Mouse (Mus musculus) G1E (cell line): ENCODE results near the gene Traf6. TPM values are rescaled to one million over a fixed set of nuclear protein-coding genes. Genes with fewer than 3 reads are reported as not detected.

Source experiments
- ATAC-seq: 2 replicates; pipeline ENCODE4 v1.8.0; 2016; ENCODE audit warnings: mild to moderate bottlenecking; ENCODE audit not compliant: insufficient number of reproducible peaks, poor library complexity, low FRiP score, severe bottlenecking; ENCODE audit errors: extremely low read depth
- DNase-seq: peaks from one replicate; pipeline ENCODE4 v3.0.0; 2012; ENCODE audit warnings: low spot score
- H3K27me3 ChIP-seq: 2 replicates; pipeline ENCODE4 v1.6.1; 2012; ENCODE audit warnings: mild to moderate bottlenecking, low read length, inconsistent platforms; ENCODE audit not compliant: insufficient read depth
- H3K36me3 ChIP-seq: replicated peaks from 2 replicates; pipeline ENCODE3; 2012; ENCODE audit warnings: mild to moderate bottlenecking, inconsistent platforms
- H3K4me1 ChIP-seq: 2 replicates; pipeline ENCODE4 v1.6.1; 2012; ENCODE audit warnings: low read depth, low read length, inconsistent platforms, mixed read lengths; ENCODE audit not compliant: insufficient read depth
- H3K4me3 ChIP-seq: 2 replicates; pipeline ENCODE4 v1.5.1; 2012; ENCODE audit warnings: low read depth, mild to moderate bottlenecking, inconsistent platforms, low read length, moderate library complexity, mixed read lengths
- H3K9me3 ChIP-seq: replicated peaks from 2 replicates; pipeline ENCODE4 v1.6.1; 2012; ENCODE audit warnings: inconsistent platforms
- CTCF ChIP-seq: IDR thresholded peaks from 2 replicates; pipeline ENCODE4 v1.5.1; 2012; ENCODE audit warnings: low read depth, low read length, inconsistent platforms, mixed read lengths
- GATA1 ChIP-seq: IDR thresholded peaks from 2 replicates; pipeline ENCODE4 v1.6.1; 2012; ENCODE audit warnings: borderline replicate concordance, low read length, inconsistent platforms, mixed read lengths
- GATA2 ChIP-seq: IDR thresholded peaks from 2 replicates; pipeline ENCODE4 v1.6.1; 2012; ENCODE audit warnings: low read depth, low read length, inconsistent platforms, borderline replicate concordance
- POLR2AphosphoS5 ChIP-seq: IDR thresholded peaks from 2 replicates; pipeline ENCODE4 v1.6.1; 2012; ENCODE audit warnings: low read depth, low read length, inconsistent platforms; ENCODE audit not compliant: insufficient replicate concordance
- TAL1 ChIP-seq: conservative IDR thresholded peaks from 2 replicates; pipeline ENCODE4 v1.6.1; 2012; ENCODE audit warnings: low read depth, low read length, inconsistent platforms, mixed read lengths
- polyA plus RNA-seq: library from polyadenylated mRNA; stranded (reverse); fragments of >175 nt; gene quantifications from 2 replicates; pipeline ENCODE4 v1.2.3, GENCODE M21; 2012
- total RNA-seq, 2 experiments: library from RNA; stranded (forward) in 1 of 2; stranded (reverse) in 1 of 2; fragments of 200-1000 nt in 1 of 2; fragments of >200 nt in 1 of 2; fragmentation: Nextera tagmentation in 1 of 2; gene quantifications; 2 replicates each; pipeline ENCODE4 v1.2.3; 2014 to 2017

Traf6 gene
- total and polyA plus RNA-seq, 3 experiments, result 3.0 to 68.3 (median 26.1) TPM

DNA sequence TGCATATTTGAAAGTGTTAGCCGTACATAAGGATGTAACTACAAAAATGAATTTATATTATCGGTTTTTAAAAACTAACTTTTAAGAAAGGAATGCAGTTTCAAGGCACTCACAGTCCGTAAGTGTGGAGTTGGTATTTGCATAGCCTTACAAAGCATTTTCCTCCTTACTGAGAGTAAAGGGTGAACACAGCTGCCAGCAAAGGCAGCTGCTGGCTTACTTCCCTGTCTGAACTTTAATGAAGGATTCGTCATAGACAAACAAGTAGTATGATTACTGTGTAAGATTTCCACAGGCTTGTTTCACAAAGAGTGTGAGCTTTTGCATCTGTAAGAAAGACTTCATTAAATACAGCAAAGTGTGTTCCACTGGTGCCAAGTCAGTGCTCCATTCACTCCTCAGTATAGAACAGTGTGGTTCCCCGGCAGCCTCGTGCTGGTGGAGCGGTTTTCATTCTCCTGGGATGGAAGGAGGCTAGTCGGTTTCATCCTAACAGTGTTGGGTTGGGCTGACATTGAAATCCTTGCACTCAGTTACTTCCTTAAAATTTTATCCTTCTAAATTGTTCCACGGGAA is 12.1 kb downstream of the Traf6 start:
- no peaks in the 10 kb centered on the region for H3K27me3 ChIP-seq
- peaks cover 83% of the 10 kb centered on the region for H3K36me3 ChIP-seq
- H3K9me3 ChIP-seq, result no peaks in the 10 kb centered on the region
- TF ChIP-seq TAL1 (no peak), GATA1 (no peak), CTCF (no peak), GATA2 (no peak), POLR2AphosphoS5 (no peak)
- H3K4me3 ChIP-seq, result no peak overlapping the region
- no peaks in the 10 kb centered on the region for H3K4me1 ChIP-seq
- DNase-seq (no peak), ATAC-seq (no peak)

GRCm38 (mm10) chr2:101693043-101693442 is 14.8 kb downstream of the Traf6 start:
- Histone ChIP-seq H3K4me1 (no peaks in the 10 kb centered on the region), H3K36me3 (peaks cover 83% of the 10 kb centered on the region), H3K4me3 (no peak overlapping the region), H3K27me3 (no peaks in the 10 kb centered on the region), H3K9me3 (no peaks in the 10 kb centered on the region)
- TF ChIP-seq TAL1, result no peak
- no peak for TF ChIP-seq CTCF
- TF ChIP-seq POLR2AphosphoS5, result no peak
- TF ChIP-seq GATA1, result no peak
- TF ChIP-seq GATA2, result no peak
- no peak for DNase-seq
- no peak for ATAC-seq

DNA sequence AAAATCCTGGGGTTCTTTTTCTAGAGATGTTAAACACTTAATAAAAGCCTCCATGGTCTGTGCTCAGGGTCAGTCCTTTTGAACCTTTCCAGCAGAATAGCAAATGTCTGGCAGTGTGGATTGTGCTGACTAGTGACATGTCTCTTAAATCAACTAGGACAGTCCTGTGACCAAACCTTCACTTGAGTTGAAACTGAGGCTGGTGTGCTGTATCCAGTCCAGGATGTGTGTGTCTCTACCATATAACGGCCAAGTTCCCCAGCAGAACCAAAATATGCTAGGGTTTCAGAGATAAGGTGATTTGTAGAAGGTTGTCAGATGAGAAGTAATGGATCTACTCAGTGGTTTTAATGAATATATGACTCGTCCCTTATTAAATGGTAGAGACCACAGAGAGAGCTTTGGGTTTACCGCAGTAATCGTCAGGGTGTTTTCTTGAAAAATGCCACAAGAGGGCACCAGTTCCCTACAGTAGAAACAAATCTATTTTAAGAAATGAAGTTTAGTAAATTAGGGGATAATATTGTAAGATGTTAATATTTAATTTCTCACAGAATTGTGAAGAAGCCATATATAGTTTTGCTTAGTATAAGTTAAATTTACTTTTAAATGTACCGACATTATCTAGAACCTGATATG is 15.5 kb downstream of the Traf6 start:
- ATAC-seq, result no peak
- DNase-seq, result no peak
- no peaks in the 10 kb centered on the region for H3K9me3 ChIP-seq
- H3K4me1 ChIP-seq, result no peaks in the 10 kb centered on the region
- TF ChIP-seq TAL1, result no peak
- no peak for TF ChIP-seq POLR2AphosphoS5
- no peak for TF ChIP-seq CTCF
- TF ChIP-seq GATA1, result no peak
- TF ChIP-seq GATA2, result no peak
- H3K4me3 ChIP-seq, result no peak overlapping the region
- H3K27me3 ChIP-seq, result no peaks in the 10 kb centered on the region
- H3K36me3 ChIP-seq, result peaks cover 85% of the 10 kb centered on the region

DNA sequence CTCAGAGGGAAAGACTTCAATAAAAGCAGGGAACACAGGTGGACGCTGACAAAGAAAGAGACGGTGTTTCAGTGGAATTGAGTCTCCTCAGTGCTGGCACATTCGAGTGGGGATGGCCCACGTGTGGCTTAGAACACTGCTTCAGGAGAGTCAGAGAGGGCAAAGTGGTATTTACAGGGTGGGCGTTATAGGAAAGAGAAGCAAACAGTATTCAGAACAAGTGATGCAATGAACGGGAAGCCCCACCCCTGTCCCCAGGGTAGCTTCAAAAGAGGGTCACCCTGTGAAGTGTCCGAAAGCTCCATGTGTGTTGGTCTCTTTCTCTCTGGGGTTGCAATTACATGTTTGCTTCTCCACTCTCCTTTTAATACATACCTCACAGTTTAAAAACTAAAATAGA is 17.4 kb downstream of the Traf6 start:
- H3K27me3 ChIP-seq, result no peaks in the 10 kb centered on the region
- H3K36me3 ChIP-seq, result peaks cover 81% of the 10 kb centered on the region
- no peak for ATAC-seq
- H3K9me3 ChIP-seq, result no peaks in the 10 kb centered on the region
- TF ChIP-seq GATA2 (no peak), CTCF (no peak), POLR2AphosphoS5 (no peak), GATA1 (no peak), TAL1 (no peak)
- DNase-seq, result no peak
- H3K4me1 ChIP-seq, result no peaks in the 10 kb centered on the region
- no peak overlapping the region for H3K4me3 ChIP-seq

DNA sequence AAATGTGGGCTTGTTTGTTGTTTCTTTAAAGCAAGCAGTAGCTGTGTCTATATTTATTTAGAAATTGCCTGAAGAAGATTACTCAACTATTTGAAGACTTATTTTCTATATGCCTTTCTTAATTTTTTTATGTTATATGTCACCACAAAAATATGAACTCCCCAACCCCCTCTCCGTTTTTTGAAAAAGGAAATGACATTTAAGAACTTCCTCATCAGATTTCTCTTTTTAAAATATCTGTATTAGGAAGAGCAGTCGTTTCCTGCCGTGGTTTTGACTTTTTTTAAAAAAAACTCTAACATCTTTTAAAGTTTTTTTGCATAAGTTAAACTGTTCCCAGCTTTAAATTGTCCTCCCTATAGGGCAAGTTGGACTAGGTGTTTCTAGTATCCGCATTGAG is 21.1 kb downstream of the Traf6 start:
- Histone ChIP-seq H3K4me3 (no peak overlapping the region), H3K4me1 (no peaks in the 10 kb centered on the region), H3K36me3 (peaks cover 59% of the 10 kb centered on the region), H3K27me3 (no peaks in the 10 kb centered on the region), H3K9me3 (no peaks in the 10 kb centered on the region)
- DNase-seq (no peak), ATAC-seq (no peak)
- TF ChIP-seq GATA2 (no peak), CTCF (no peak), POLR2AphosphoS5 (no peak), GATA1 (no peak), TAL1 (no peak)

DNA sequence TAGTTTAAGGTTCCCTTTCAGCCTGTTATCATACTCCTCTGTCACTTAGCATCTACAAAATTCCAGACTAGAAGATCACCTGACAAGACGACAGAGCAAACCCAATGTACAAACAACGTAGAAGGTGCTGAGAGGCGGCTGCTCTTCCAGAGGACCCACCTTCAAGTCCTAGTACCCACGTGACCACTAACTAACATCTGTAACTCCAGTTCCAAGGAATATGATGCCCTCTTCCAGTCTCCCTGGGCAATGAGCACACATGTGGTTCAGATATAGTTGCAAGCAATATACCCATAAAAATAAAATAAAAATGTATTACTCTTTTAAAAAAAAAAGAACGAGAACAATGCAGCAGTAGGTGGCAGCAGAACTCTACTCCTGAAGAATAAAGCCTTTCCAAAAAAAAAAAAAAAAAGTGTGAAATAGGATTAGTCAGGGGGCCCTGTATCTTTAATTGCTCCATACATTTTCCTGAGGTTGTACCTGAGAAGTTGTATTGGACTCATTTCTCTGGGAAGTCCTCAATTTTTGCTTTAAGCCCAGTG is 27.8 kb downstream of the Traf6 start:
- H3K4me3 ChIP-seq, result no peak overlapping the region
- H3K27me3 ChIP-seq, result peaks cover 15% of the 10 kb centered on the region
- peaks cover 4% of the 10 kb centered on the region for H3K36me3 ChIP-seq
- TF ChIP-seq GATA1 (no peak), CTCF (no peak), GATA2 (no peak), TAL1 (no peak), POLR2AphosphoS5 (no peak)
- no peaks in the 10 kb centered on the region for H3K9me3 ChIP-seq
- no peaks in the 10 kb centered on the region for H3K4me1 ChIP-seq
- ATAC-seq (no peak), DNase-seq (no peak)
